Mouse (Mus musculus) midbrain, postnatal 0 days (tissue): ENCODE data around the gene Ror2. TPM values are rescaled to one million over a fixed set of nuclear protein-coding genes. Genes with fewer than 3 reads are reported as not detected.

ENCODE experiments used
- ATAC-seq: fragments of 200-750 bp; cut with Nextera tagmentation; 2 replicates; pipeline ENCODE4 v1.8.0; 2017; ENCODE audit warnings: moderate number of reproducible peaks, mild to moderate bottlenecking, moderate TSS enrichment, moderate library complexity; ENCODE audit not compliant: low FRiP score
- DNase-seq: peaks from one replicate; pipeline ENCODE4 v3.0.0-alpha.2; 2015; ENCODE audit warnings: low spot score
- H3K27ac ChIP-seq: fragments of 300-500 bp; sonication (generic); 2 replicates; pipeline ENCODE4 v1.5.1; 2014; ENCODE audit warnings: low read depth, mild to moderate bottlenecking, low read length, mixed read lengths
- H3K27me3 ChIP-seq: fragments of 300-500 bp; sonication (generic); 2 replicates; pipeline ENCODE4 v1.6.1; 2014; ENCODE audit warnings: low read length, control low read depth, mixed read lengths; ENCODE audit not compliant: insufficient read depth
- H3K36me3 ChIP-seq: fragments of 300-500 bp; sonication (generic); 2 replicates; pipeline ENCODE4 v1.6.1; 2014; ENCODE audit warnings: low read length, control low read depth, mixed read lengths; ENCODE audit not compliant: insufficient read depth
- H3K4me1 ChIP-seq: fragments of 300-500 bp; sonication (generic); 2 replicates; pipeline ENCODE4 v1.6.1; 2014; ENCODE audit warnings: mild to moderate bottlenecking, control low read depth, antibody characterized with exemption, low read length, mixed read lengths; ENCODE audit not compliant: insufficient read depth
- H3K4me2 ChIP-seq: fragments of 300-500 bp; sonication (generic); 2 replicates; pipeline ENCODE4 v1.6.1; 2014; ENCODE audit warnings: low read depth, mild to moderate bottlenecking, low read length, mixed read lengths; ENCODE audit not compliant: poor library complexity, severe bottlenecking
- H3K4me3 ChIP-seq: fragments of 300-500 bp; sonication (generic); 2 replicates; pipeline ENCODE4 v1.5.1; 2014; ENCODE audit warnings: low read depth, mild to moderate bottlenecking, low read length, moderate library complexity
- H3K9ac ChIP-seq: fragments of 300-500 bp; sonication (generic); replicated peaks from 2 replicates; pipeline ENCODE4 v1.6.1; 2014; ENCODE audit warnings: mild to moderate bottlenecking, low read length, moderate library complexity, mixed read lengths; ENCODE audit not compliant: poor library complexity, severe bottlenecking
- H3K9me3 ChIP-seq: fragments of 300-500 bp; sonication (generic); 2 replicates; pipeline ENCODE4 v1.6.1; 2016; ENCODE audit warnings: low read length, control low read depth
- CTCF ChIP-seq: IDR thresholded peaks from 2 replicates; pipeline ENCODE4 v1.5.1; 2016; ENCODE audit warnings: antibody characterized with exemption, mild to moderate bottlenecking
- WGBS: fragments of 180-500 bp; shearing (Covaris S2); extraction: QIAGEN DNeasy Blood & Tissue Kit; methylation state at CpG from one replicate; pipeline ENCODE4 v1.1.7; 2014; 5-methylcytosine and 5-hydroxymethylcytosine counted together
- polyA plus RNA-seq: library from polyadenylated mRNA; unstranded; fragments of >200 nt; fragmentation: Nextera tagmentation; extraction: Ambion mirVana; gene quantifications from 2 replicates; pipeline ENCODE4 v1.2.1, GENCODE M21; 2015
- total RNA-seq: library from RNA; depleted of rRNA; stranded (reverse); fragments of >200 nt; gene quantifications from 2 replicates; pipeline ENCODE4 v1.2.3, GENCODE M21; 2014

Gene Ror2
- total and polyA plus RNA-seq, 2 experiments from 2014 or later = 2.0 to 5.8 TPM

DNA sequence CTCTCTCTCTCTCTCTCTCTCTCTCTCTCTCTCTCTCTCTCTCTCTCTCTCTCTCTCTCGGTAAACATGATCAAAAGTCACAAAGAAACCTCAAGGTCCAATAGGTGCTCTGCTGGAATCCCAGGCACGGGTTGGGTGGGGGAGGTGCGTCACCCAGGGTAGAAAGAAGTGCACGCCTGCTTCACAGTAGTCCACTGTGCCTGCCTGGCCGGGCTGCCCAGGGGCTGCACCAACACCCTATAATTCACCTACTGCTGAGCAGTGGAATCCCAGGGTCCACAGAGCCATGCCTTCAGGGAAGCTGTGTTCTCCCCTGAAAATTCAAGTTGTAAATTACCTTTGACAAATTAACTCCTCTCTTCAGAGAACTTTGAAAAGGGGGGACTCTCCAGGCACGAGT lies 58.9 kb downstream of the Ror2 start:
- no peak overlapping the region for H3K27ac ChIP-seq
- H3K9me3 ChIP-seq = no peaks in the 10 kb centered on the region
- H3K36me3 ChIP-seq = no peaks in the 10 kb centered on the region
- H3K27me3 ChIP-seq = no peaks in the 10 kb centered on the region
- no peak overlapping the region for H3K9ac ChIP-seq
- no peak for TF ChIP-seq CTCF
- 87% methylated on average over 5 of the region's 6 CpGs for WGBS
- no peak for ATAC-seq
- H3K4me1 ChIP-seq = no peaks in the 10 kb centered on the region
- no peak overlapping the region for H3K4me2 ChIP-seq
- no peak for DNase-seq
- no peak overlapping the region for H3K4me3 ChIP-seq

DNA sequence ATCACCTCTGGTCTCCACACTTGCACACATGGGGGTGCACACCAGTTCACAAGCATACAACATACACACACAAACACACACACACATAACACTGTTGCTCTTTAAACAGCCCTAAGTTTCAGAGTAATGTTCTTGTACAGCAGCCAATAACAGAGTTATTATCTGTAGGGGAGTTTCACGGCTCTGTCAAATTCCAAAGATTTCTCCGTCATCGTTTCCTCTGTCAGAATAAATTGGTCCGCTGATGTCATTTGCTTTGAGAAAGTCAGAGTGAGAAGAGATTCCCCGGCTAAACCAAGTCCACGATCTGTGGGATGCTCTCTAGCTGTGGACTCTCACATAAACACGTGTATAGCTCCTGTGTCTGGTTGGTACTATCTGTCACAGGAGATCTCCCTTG lies 59.5 kb downstream of the Ror2 start:
- Histone ChIP-seq H3K4me1 (no peaks in the 10 kb centered on the region), H3K4me2 (no peak overlapping the region), H3K9ac (no peak overlapping the region), H3K27ac (no peak overlapping the region), H3K9me3 (no peaks in the 10 kb centered on the region), H3K4me3 (no peak overlapping the region), H3K27me3 (no peaks in the 10 kb centered on the region), H3K36me3 (no peaks in the 10 kb centered on the region)
- WGBS = 86% methylated on average over 7 of the region's 7 CpGs
- DNase-seq (no peak), ATAC-seq (no peak)
- TF ChIP-seq CTCF = no peak

DNA sequence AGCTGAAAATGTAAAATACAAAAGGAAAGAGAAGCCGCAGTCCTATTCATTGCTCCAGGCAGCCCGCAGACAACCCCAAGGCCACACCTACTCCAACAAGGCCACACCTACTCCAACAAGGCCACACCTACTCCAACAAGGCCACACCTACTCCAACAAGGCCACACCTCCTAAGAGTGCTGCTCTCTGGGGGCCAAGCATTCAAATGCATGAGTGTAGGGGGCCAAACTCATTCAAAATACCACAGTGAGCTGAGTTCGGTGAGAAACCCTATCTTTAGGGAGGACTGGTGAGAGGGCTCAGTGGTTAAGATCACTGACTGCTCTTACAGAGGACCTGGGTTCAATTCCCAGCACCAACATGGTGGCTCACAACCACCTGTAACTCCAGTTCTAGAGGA lies 60.0 kb downstream of the Ror2 start:
- Histone ChIP-seq H3K4me1 (no peaks in the 10 kb centered on the region), H3K4me2 (no peak overlapping the region), H3K4me3 (no peak overlapping the region), H3K27me3 (no peaks in the 10 kb centered on the region), H3K9me3 (no peaks in the 10 kb centered on the region), H3K9ac (no peak overlapping the region), H3K36me3 (no peaks in the 10 kb centered on the region), H3K27ac (no peak overlapping the region)
- TF ChIP-seq CTCF = no peak
- ATAC-seq = no peak
- 93% methylated on average over 3 of the region's 3 CpGs for WGBS
- no peak for DNase-seq

DNA sequence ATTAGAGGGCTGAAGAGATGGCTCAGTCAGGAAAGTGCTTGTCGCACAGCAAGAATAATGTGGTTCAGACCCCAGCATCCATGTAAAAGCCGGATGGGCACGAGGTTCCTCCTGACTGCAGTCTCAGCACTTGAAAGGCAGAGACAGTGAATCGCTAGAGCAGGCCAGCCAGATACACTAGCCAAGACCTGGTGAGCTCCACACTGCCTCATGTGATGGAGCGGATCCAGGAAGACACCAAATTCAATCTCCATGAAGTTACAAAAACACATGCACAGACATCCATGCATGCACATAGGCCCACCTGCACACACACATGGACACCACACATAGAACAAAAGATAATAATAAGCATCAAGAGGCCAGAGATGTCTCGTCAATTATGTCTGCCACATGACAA lies 64.7 kb downstream of the Ror2 start:
- DNase-seq = no peak
- H3K9me3 ChIP-seq = no peaks in the 10 kb centered on the region
- no peaks in the 10 kb centered on the region for H3K27me3 ChIP-seq
- WGBS = 87% methylated on average over 6 of the region's 6 CpGs
- no peak for TF ChIP-seq CTCF
- no peak overlapping the region for H3K27ac ChIP-seq
- no peak overlapping the region for H3K4me3 ChIP-seq
- no peaks in the 10 kb centered on the region for H3K4me1 ChIP-seq
- H3K36me3 ChIP-seq = no peaks in the 10 kb centered on the region
- H3K4me2 ChIP-seq = no peak overlapping the region
- H3K9ac ChIP-seq = no peak overlapping the region
- ATAC-seq = no peak

GRCm38 (mm10) chr13:53219889-53220288 lies 66.0 kb downstream of the Ror2 start:
- H3K27ac ChIP-seq = no peak overlapping the region
- no peak for TF ChIP-seq CTCF
- H3K4me2 ChIP-seq = no peak overlapping the region
- 90% methylated on average over 10 of the region's 10 CpGs for WGBS
- no peak for DNase-seq
- no peaks in the 10 kb centered on the region for H3K36me3 ChIP-seq
- no peak overlapping the region for H3K9ac ChIP-seq
- H3K27me3 ChIP-seq = no peaks in the 10 kb centered on the region
- H3K4me1 ChIP-seq = no peaks in the 10 kb centered on the region
- ATAC-seq = no peak
- no peak overlapping the region for H3K4me3 ChIP-seq
- H3K9me3 ChIP-seq = no peaks in the 10 kb centered on the region

DNA sequence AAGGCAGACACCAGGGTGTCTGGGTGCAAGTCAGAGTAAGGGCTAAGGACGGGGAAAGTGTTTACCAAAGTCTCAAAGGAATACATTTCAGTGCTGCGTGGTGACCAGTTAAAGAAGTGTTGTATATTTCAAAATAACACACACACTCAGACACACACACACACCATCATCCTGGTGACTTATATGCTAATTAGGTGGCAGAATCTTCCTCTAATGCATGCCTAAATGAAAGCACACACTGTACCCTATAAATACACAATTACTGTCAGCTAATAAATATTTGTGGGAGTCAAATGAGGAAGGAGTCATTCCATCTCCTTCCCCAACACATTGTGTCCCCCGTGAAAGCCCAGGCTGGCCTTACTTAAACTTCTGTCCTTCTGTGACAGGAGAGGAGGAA lies 66.5 kb downstream of the Ror2 start:
- 88% methylated on average over 3 of the region's 3 CpGs for WGBS
- Histone ChIP-seq H3K27ac (no peak overlapping the region), H3K4me3 (no peak overlapping the region), H3K9ac (no peak overlapping the region), H3K9me3 (no peaks in the 10 kb centered on the region), H3K36me3 (no peaks in the 10 kb centered on the region), H3K4me2 (no peak overlapping the region), H3K4me1 (no peaks in the 10 kb centered on the region), H3K27me3 (no peaks in the 10 kb centered on the region)
- DNase-seq (no peak), ATAC-seq (no peak)
- no peak for TF ChIP-seq CTCF
